Mouse (Mus musculus): ENCODE data around the gene Xirp1. TPM values are rescaled to one million over a fixed set of nuclear protein-coding genes. Genes with fewer than 3 reads are reported as not detected.
A peak's percentile ranks its signal among the peaks of the same experiment; 100 is the strongest.

Gene Xirp1
- 0.13 TPM in 2 replicates for polyA plus RNA-seq (2015; fragmentation: Nextera tagmentation; extraction: Ambion mirVana)

DNA sequence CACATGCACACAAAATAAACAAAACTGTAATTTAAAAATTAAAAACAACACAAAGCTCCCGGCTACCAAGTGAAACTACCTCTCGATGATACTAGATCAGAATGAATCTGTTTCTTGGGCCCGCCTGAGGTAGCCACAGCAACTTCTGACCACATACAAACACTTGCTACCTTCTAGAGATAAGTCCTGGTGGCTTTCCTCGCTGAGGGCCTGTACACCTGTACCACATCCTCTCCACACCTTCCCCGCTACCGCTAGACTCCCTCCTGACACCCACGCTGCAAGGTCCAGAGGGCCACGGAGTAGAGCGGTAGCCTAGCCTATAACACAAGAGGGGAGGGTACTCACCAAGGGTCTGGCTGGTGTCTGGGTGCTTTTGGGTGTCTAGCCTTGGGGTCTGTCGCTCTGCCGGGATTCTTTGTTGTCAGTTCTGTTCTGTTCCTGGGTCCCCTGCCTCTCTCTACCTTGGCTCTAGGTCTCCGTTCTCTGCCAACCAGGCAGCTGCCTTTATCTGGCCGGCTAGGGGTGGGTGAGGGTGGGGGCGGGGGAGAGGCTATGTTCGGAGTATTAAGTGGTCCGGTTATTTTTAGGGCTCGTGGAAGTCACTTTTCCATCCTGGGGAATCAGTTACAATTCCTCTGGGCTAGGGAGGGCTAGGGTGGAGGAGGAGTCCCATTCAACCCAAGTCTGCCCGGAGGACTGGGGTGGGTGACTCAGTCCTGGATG, at the start of gene Xirp1:
TSS of gene Xirp1 (minus strand) at position 513 of the 726 bp plus-strand sequence.
- Histone ChIP-seq H3K27ac (ENCODE audit: low read depth) (no peak within 1 kb of the TSS), H3K9ac (replicated peaks) (no peak within 1 kb of the TSS), H3K4me1 (ENCODE audit: insufficient read depth) (peaks cover 10% of the 10 kb centered on the region), H3K4me3 (ENCODE audit: low read depth, low read length) (no peak within 1 kb of the TSS), H3K36me3 (replicated peaks; ENCODE audit: insufficient read depth, low read length) (no peaks in the 10 kb centered on the region), H3K9me3 (ENCODE audit: low read length) (no peaks in the 10 kb centered on the region), H3K27me3 (ENCODE audit: insufficient read depth, low read length) (0 out of 2 replicates have a peak, but pooled peaks cover 3% of the 10 kb centered on the region), H3K4me2 (ENCODE audit: low read depth, low read length) (no peak within 1 kb of the TSS)
- DNase-seq (no peak), ATAC-seq (no peak; the same call in 1 of the 2 replicates)
- 79% methylated on average over 18 of the region's 18 CpGs for WGBS (ENCODE audit: insufficient replicate concordance)
- TF ChIP-seq CTCF (IDR thresholded peaks at IDR 0.05; ENCODE audit: low read depth), result no peak

DNA sequence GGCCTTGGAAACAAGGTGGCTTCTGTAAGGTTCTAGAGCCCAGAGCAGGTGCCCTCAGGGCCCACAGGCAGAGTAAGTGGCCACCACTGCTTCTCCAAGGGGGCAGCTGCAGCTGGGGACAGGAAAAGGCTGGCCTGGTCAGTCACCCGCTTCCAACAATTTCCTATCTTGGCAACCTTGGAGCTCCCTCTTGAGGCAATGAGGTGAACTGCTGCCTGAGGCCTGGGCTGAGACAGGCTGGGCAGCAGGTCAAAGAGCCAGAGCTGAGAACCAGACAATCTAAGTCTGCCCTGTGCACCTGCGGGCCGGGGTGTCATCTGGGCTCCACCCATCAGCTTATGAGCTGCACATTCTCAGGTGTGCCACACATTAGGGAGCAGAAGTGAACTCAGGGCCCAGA, 49.8 kb upstream of the Xirp1 start:
- no peaks in the 10 kb centered on the region for H3K9me3 ChIP-seq (ENCODE audit: low read length)
- no peaks in the 10 kb centered on the region for H3K27me3 ChIP-seq (ENCODE audit: insufficient read depth, low read length)
- DNase-seq (peak; percentile 85), ATAC-seq (peak; percentile 66)
- H3K9ac ChIP-seq (replicated peaks), result no peak overlapping the region
- no peak overlapping the region for H3K4me2 ChIP-seq (ENCODE audit: low read depth, low read length)
- H3K4me3 ChIP-seq (ENCODE audit: low read depth, low read length), result no peak overlapping the region
- H3K27ac ChIP-seq (ENCODE audit: low read depth), result no peak overlapping the region
- peaks cover 3% of the 10 kb centered on the region; the same call in 1 of the 2 replicates for H3K4me1 ChIP-seq (ENCODE audit: insufficient read depth)
- TF ChIP-seq EP300 (IDR thresholded peaks at IDR 0.05; ENCODE audit: low read depth) (no peak), CTCF (IDR thresholded peaks at IDR 0.05; ENCODE audit: low read depth) (peak; percentile 94)
- no peaks in the 10 kb centered on the region for H3K36me3 ChIP-seq (replicated peaks; ENCODE audit: insufficient read depth, low read length)
- WGBS (ENCODE audit: insufficient replicate concordance), result 17% methylated on average over 3 of the region's 3 CpGs

GRCm38 (mm10) chr9:120071251-120071650, 47.9 kb upstream of the Xirp1 start:
- Histone ChIP-seq H3K27ac (ENCODE audit: low read depth) (no peak overlapping the region), H3K4me3 (ENCODE audit: low read depth, low read length) (no peak overlapping the region), H3K4me1 (ENCODE audit: insufficient read depth) (peaks cover 3% of the 10 kb centered on the region; the same call in 1 of the 2 replicates), H3K4me2 (ENCODE audit: low read depth, low read length) (no peak overlapping the region), H3K9ac (replicated peaks) (no peak overlapping the region), H3K9me3 (ENCODE audit: low read length) (no peaks in the 10 kb centered on the region), H3K36me3 (replicated peaks; ENCODE audit: insufficient read depth, low read length) (no peaks in the 10 kb centered on the region), H3K27me3 (ENCODE audit: insufficient read depth, low read length) (no peaks in the 10 kb centered on the region)
- DNase-seq, result no peak
- TF ChIP-seq EP300 (IDR thresholded peaks at IDR 0.05; ENCODE audit: low read depth) (no peak), CTCF (IDR thresholded peaks at IDR 0.05; ENCODE audit: low read depth) (no peak)
- 62% methylated on average over 2 of the region's 2 CpGs for WGBS (ENCODE audit: insufficient replicate concordance)
- ATAC-seq, result no peak

DNA sequence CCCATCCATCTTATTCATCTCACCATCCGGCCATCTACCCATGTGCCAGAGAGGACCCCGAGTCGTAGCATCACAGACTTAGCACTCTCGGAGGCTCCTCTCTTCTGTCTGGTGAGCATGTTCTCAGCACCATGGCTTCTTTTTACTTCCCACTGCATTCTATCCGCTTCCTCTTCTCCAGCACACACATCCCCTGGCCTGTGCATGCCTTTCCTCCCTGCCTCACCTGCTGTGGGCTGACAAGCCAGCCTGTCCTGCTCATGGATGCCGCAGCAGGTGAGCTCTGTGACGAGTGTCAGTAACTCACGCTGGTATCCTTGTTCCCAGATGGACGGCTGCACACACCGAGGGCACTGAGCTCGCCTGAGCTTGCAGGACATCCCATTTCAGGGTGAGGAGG, 46.4 kb upstream of the Xirp1 start, which contains the start of gene Cx3cr1:
TSS of gene Cx3cr1 (minus strand) at position 101 of the 400 bp plus-strand sequence.
- Histone ChIP-seq H3K36me3 (replicated peaks; ENCODE audit: insufficient read depth, low read length) (no peaks in the 10 kb centered on the region), H3K27ac (ENCODE audit: low read depth) (no peak within 1 kb of the TSS), H3K9ac (replicated peaks) (no peak within 1 kb of the TSS), H3K4me3 (ENCODE audit: low read depth, low read length) (no peak within 1 kb of the TSS), H3K4me1 (ENCODE audit: insufficient read depth) (peaks cover 3% of the 10 kb centered on the region; the same call in 1 of the 2 replicates), H3K9me3 (ENCODE audit: low read length) (no peaks in the 10 kb centered on the region), H3K4me2 (ENCODE audit: low read depth, low read length) (no peak within 1 kb of the TSS), H3K27me3 (ENCODE audit: insufficient read depth, low read length) (no peaks in the 10 kb centered on the region)
- WGBS (ENCODE audit: insufficient replicate concordance), result 69% methylated on average over 11 of the region's 11 CpGs
- TF ChIP-seq CTCF (IDR thresholded peaks at IDR 0.05; ENCODE audit: low read depth), result no peak
- TF ChIP-seq EP300 (IDR thresholded peaks at IDR 0.05; ENCODE audit: low read depth), result no peak
- ATAC-seq (no peak), DNase-seq (no peak)

DNA sequence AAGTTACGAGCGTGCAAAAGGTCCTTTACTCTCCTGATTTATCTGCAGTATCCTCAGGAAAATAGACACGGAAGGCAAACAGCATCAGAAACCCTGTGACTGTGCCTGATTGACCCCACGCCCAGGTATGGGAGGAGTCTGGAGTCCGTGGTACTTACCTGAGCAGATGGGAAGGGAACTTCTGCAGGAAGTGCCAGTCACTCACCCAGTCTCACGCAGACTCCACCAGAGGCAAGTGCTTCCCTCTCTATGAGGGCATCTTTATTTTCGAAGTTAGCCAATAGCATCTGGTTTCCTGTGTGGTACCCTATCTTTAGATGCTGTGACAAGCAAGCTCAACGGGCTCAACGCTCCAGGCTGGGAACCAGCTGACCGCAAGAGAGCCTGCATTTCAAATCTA, 44.6 kb upstream of the Xirp1 start:
- no peak for DNase-seq
- H3K4me1 ChIP-seq (ENCODE audit: insufficient read depth), result peaks cover 3% of the 10 kb centered on the region; the same call in 1 of the 2 replicates
- ATAC-seq, result peak; percentile 23; the same call in 1 of the 2 replicates

GRCm38 (mm10) chr9:120067609-120068008, 44.2 kb upstream of the Xirp1 start:
- TF ChIP-seq EP300 (IDR thresholded peaks at IDR 0.05; ENCODE audit: low read depth), result no peak
- 66% methylated on average over 2 of the region's 2 CpGs for WGBS (ENCODE audit: insufficient replicate concordance)
- no peak for DNase-seq
- Histone ChIP-seq H3K4me2 (ENCODE audit: low read depth, low read length) (no peak overlapping the region), H3K36me3 (replicated peaks; ENCODE audit: insufficient read depth, low read length) (no peaks in the 10 kb centered on the region), H3K4me3 (ENCODE audit: low read depth, low read length) (no peak overlapping the region), H3K27me3 (ENCODE audit: insufficient read depth, low read length) (no peaks in the 10 kb centered on the region), H3K4me1 (ENCODE audit: insufficient read depth) (peaks cover 3% of the 10 kb centered on the region; the same call in 1 of the 2 replicates), H3K27ac (ENCODE audit: low read depth) (no peak overlapping the region), H3K9ac (replicated peaks) (no peak overlapping the region), H3K9me3 (ENCODE audit: low read length) (no peaks in the 10 kb centered on the region)
- ATAC-seq, result no peak

More for the DNA sequence above, 44.6 kb upstream of the Xirp1 start:
- TF ChIP-seq EP300 (IDR thresholded peaks at IDR 0.05; ENCODE audit: low read depth), result no peak
- no peak for TF ChIP-seq CTCF (IDR thresholded peaks at IDR 0.05; ENCODE audit: low read depth)
- no peaks in the 10 kb centered on the region for H3K27me3 ChIP-seq (ENCODE audit: insufficient read depth, low read length)
- no peaks in the 10 kb centered on the region for H3K9me3 ChIP-seq (ENCODE audit: low read length)
- 0 out of 2 replicates have a peak overlapping the region, but pooled peaks have one; percentile 27 for H3K4me2 ChIP-seq (ENCODE audit: low read depth, low read length)
- no peak overlapping the region for H3K4me3 ChIP-seq (ENCODE audit: low read depth, low read length)
- H3K36me3 ChIP-seq (replicated peaks; ENCODE audit: insufficient read depth, low read length), result no peaks in the 10 kb centered on the region
- no peak overlapping the region for H3K9ac ChIP-seq (replicated peaks)
- 21% methylated on average over 10 of the region's 10 CpGs for WGBS (ENCODE audit: insufficient replicate concordance)
- no peak overlapping the region for H3K27ac ChIP-seq (ENCODE audit: low read depth)
